ENCODE assay signal across 18 mouse cellular contexts in the genomic region with DNA sequence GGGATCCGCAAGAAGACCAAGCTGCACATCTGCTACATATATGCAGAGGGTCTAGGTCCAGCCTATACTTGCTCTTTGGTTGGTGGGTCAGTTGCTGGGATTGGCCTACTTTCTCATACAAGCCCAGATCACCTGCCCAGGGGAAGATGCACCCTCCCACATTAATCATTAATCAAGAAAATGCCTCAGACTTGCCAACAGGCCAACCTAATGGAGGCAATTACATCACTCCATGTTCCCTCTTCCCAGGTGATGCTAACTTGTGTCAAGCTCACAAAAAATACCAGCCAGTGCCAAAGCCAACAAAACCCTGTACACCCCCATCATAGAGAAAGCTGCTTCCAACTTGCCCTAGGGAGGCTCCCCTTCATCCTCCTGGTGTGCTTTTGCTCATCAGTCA. TPM values are rescaled to one million over a fixed set of nuclear protein-coding genes. Genes with fewer than 3 reads are reported as not detected.
A peak's percentile ranks its signal among the peaks of the same experiment; 100 is the strongest.
DNase-seq lines count a peak whose midpoint lies in the region; ATAC-seq and TF ChIP-seq lines count a peak whose summit lies in the region.
"Had no signal": no experiment of that assay in that cellular context is flagged by ENCODE, and none has a peak within 500 bp of the region (broad histone marks: within the 10 kb centered on the region; RNA-seq: fewer than 3 reads in every experiment).

No protein-coding gene starts in this region.

- TF ChIP-seq CTCF in gastrocnemius, adult 2 months (IDR thresholded peaks at IDR 0.05): no peak

- intact Hi-C loops in gastrocnemius, adult 2 months (cut with DNase I): loop anchor here (5.0 kb wide), 1 partner anchor 38 kb away; no protein-coding TSS in a partner anchor

- H3K27ac ChIP-seq in gastrocnemius, adult 2 months: peak overlapping the region; percentile 64; the same call in 1 of the 2 replicates
- peak overlapping the region; percentile 74; the same call in 1 of the 2 replicates for H3K27ac ChIP-seq in lung, embryonic 15.5 days
- H3K27ac ChIP-seq: hindbrain, postnatal 0 days; liver, embryonic 13.5 days; midbrain, embryonic 13.5 days; neural tube, embryonic 15.5 days had no signal

- no peak for DNase-seq in gastrocnemius, adult 2 months
- DNase-seq in gastrocnemius, adult 18-20 months (ENCODE audit: low spot score): no peak
- DNase-seq in kidney, adult 9 months: peak; percentile 36
- no peak for DNase-seq in kidney, postnatal 25 days
- DNase-seq in lung, adult 18-20 months: no peak
- peak; percentile 40 for DNase-seq in fat pad, adult 2 months (ENCODE audit: extremely low read depth, low read depth, low spot score)
- DNase-seq: adrenal gland, adult 8-10 months; cerebellum, adult 18-20 months; cerebellum, postnatal 36 days; gastrocnemius, postnatal 10 days; liver, embryonic 13.5 days; right cerebral cortex, postnatal 25 days had no signal

- no peak for ATAC-seq in lung, embryonic 15.5 days (ENCODE audit: borderline replicate concordance, extremely low read depth, low FRiP score, low TSS enrichment)
- no peak for ATAC-seq in megakaryocyte, adult 5-6 weeks (ENCODE audit: poor library complexity, severe bottlenecking)
- ATAC-seq: hindbrain, postnatal 0 days; midbrain, embryonic 13.5 days had no signal

- 100% methylated on average over 1 of the region's 1 CpGs for WGBS in lung, embryonic 15.5 days

- no peak overlapping the region for H3K4me3 ChIP-seq in gastrocnemius, adult 2 months
- no peak overlapping the region for H3K4me3 ChIP-seq in lung, embryonic 15.5 days
- H3K4me3 ChIP-seq: liver, embryonic 13.5 days; midbrain, embryonic 13.5 days; myocyte; neural tube, embryonic 15.5 days had no signal

- H3K9ac ChIP-seq in lung, embryonic 15.5 days: no peak overlapping the region
- H3K9ac ChIP-seq: liver, embryonic 13.5 days; midbrain, embryonic 13.5 days; neural tube, embryonic 15.5 days had no signal

- H3K27me3 ChIP-seq in lung, embryonic 15.5 days: no peaks in the 10 kb centered on the region
- H3K27me3 ChIP-seq: liver, embryonic 13.5 days; midbrain, embryonic 13.5 days; neural tube, embryonic 15.5 days had no signal

- H3K9me3 ChIP-seq in lung, embryonic 15.5 days: no peaks in the 10 kb centered on the region
- H3K9me3 ChIP-seq: liver, embryonic 13.5 days; midbrain, embryonic 13.5 days; neural tube, embryonic 15.5 days had no signal

- no peaks in the 10 kb centered on the region for H3K36me3 ChIP-seq in lung, embryonic 15.5 days
- H3K36me3 ChIP-seq: liver, embryonic 13.5 days had no signal

- H3K4me2 ChIP-seq in lung, embryonic 15.5 days: no peak overlapping the region
- H3K4me2 ChIP-seq: liver, embryonic 13.5 days; midbrain, embryonic 13.5 days; neural tube, embryonic 15.5 days had no signal

- H3K4me1 ChIP-seq in lung, embryonic 15.5 days: peaks cover 62% of the 10 kb centered on the region

RNA-seq across cellular contexts. Expression of a gene that starts 14.3 kb away (rescaled TPM):
- 1 to 10 TPM; 3.3 to 4.6 TPM for total RNA-seq in gastrocnemius, adult 2 months (2021)
- 1 to 10 TPM; 2.9 to 4.4 TPM for total RNA-seq in gastrocnemius, adult 18-20 months (2021)
- 50.5 and 52.7 TPM in 2 replicates for polyA plus RNA-seq in lung, embryonic 15.5 days (2015; fragmentation: Nextera tagmentation; extraction: Ambion mirVana)
- total RNA-seq in megakaryocyte, adult 5-6 weeks (2015): 36.3 and 38.3 TPM in 2 replicates
- total RNA-seq in megakaryocyte, adult 5-6 weeks (2017): 35.8 and 36.1 TPM in 2 replicates
- polyA plus RNA-seq: myocyte had no signal

RNA-seq across cellular contexts. Expression of a gene that starts 55.5 kb away (rescaled TPM):
- total RNA-seq in gastrocnemius, adult 2 months (2021): under 1 TPM; 0.46 to 0.53 TPM
- total RNA-seq in gastrocnemius, adult 18-20 months (2021): under 1 TPM; 0.28 to 0.46 TPM
- polyA plus RNA-seq in lung, embryonic 15.5 days (2015; fragmentation: Nextera tagmentation; extraction: Ambion mirVana): 0.96 and 1.0 TPM in 2 replicates
- 7.7 and 9.2 TPM in 2 replicates for total RNA-seq in megakaryocyte, adult 5-6 weeks (2015)
- 9.3 and 10.2 TPM in 2 replicates for total RNA-seq in megakaryocyte, adult 5-6 weeks (2017)

Comparison
In these comparisons a context has a peak if more than half of its experiments do, and no peak if none do; other contexts are left out.
1. DNase-seq: peak in kidney, adult 9 months (single experiment) and fat pad, adult 2 months (single experiment); none in gastrocnemius, adult 2 months (single experiment), gastrocnemius, adult 18-20 months (single experiment), kidney, postnatal 25 days (0 of 2) and lung, adult 18-20 months (0 of 2).
2. RNA of a gene that starts 14.3 kb away (total RNA-seq): 35.8 to 38.3 TPM in megakaryocyte, adult 5-6 weeks; 3.3 to 4.6 TPM in gastrocnemius, adult 2 months and 2.9 to 4.4 TPM in gastrocnemius, adult 18-20 months; every median in the first group is over 4 times any median in the second.
3. RNA of a gene that starts 55.5 kb away (total RNA-seq): 7.7 to 10.2 TPM in megakaryocyte, adult 5-6 weeks; 0.46 to 0.53 TPM in gastrocnemius, adult 2 months and 0.28 to 0.46 TPM in gastrocnemius, adult 18-20 months; every median in the first group is over 4 times any median in the second.